Mouse (Mus musculus): ENCODE measurements around the gene Gm20715. TPM values are rescaled to one million over a fixed set of nuclear protein-coding genes. Genes with fewer than 3 reads are reported as not detected.
A peak's percentile ranks its signal among the peaks of the same experiment; 100 is the strongest.
"Not testable (repeated sequence)": the region's sequence is repeated elsewhere in the genome, so short reads cannot be mapped to it uniquely, and the experiment has no call there.

The Gm20715 gene
- polyA plus RNA-seq (2015; fragmentation: Nextera tagmentation; extraction: Ambion mirVana): not detected in 2 replicates

GRCm38 (mm10) chr7:6410043-6410442 is at the start of gene Gm20715:
TSS of gene Gm20715 (plus strand) at chr7:6410277.
- H3K36me3 ChIP-seq: no peaks in the 10 kb centered on the region
- no peaks in the 10 kb centered on the region for H3K27me3 ChIP-seq
- WGBS: 1% methylated on average over 17 of the region's 17 CpGs
- no peak within 1 kb of the TSS for H3K4me3 ChIP-seq (replicated peaks)
- peak; percentile 98 for ATAC-seq (replicated peaks; ENCODE audit: low FRiP score)
- H3K4me1 ChIP-seq: no peaks in the 10 kb centered on the region
- H3K9me3 ChIP-seq (replicated peaks): no peaks in the 10 kb centered on the region
- no peak within 1 kb of the TSS for H3K27ac ChIP-seq
- no peak within 1 kb of the TSS for H3K4me2 ChIP-seq
- H3K9ac ChIP-seq: no peak within 1 kb of the TSS

- Histone ChIP-seq H3K27ac (no peak overlapping the region), H3K36me3 (no peaks in the 10 kb centered on the region), H3K27me3 (no peaks in the 10 kb centered on the region), H3K9me3 (replicated peaks) (no peaks in the 10 kb centered on the region), H3K4me1 (peaks cover 10% of the 10 kb centered on the region), H3K4me3 (replicated peaks) (no peak overlapping the region), H3K9ac (no peak overlapping the region), H3K4me2 (no peak overlapping the region)
- WGBS: 12% methylated on average over 9 of the region's 9 CpGs
- no peak for ATAC-seq (replicated peaks; ENCODE audit: low FRiP score)
Observed at GRCm38 (mm10) chr7:6360477-6361060, 49.5 kb upstream of the Gm20715 start.

- peak overlapping the region; percentile 74 for H3K4me2 ChIP-seq
- no peak for ATAC-seq (replicated peaks; ENCODE audit: low FRiP score)
- H3K27ac ChIP-seq: peak overlapping the region; percentile 88
- H3K27me3 ChIP-seq: no peaks in the 10 kb centered on the region
- no peaks in the 10 kb centered on the region for H3K36me3 ChIP-seq
- H3K4me1 ChIP-seq: peaks cover 10% of the 10 kb centered on the region
- H3K4me3 ChIP-seq (replicated peaks): peak overlapping the region; percentile 59
- H3K9ac ChIP-seq: peak overlapping the region; percentile 49; the same call in 1 of the 2 replicates
- no peaks in the 10 kb centered on the region for H3K9me3 ChIP-seq (replicated peaks)
- WGBS: 25% methylated on average over 7 of the region's 7 CpGs
Observed at GRCm38 (mm10) chr7:6361756-6362155, 48.3 kb upstream of the Gm20715 start.

GRCm38 (mm10) chr7:6362268-6363046 is 47.6 kb upstream of the Gm20715 start:
- peak overlapping the region; percentile 49 for H3K9ac ChIP-seq
- H3K27ac ChIP-seq: peak overlapping the region; percentile 91
- H3K4me3 ChIP-seq (replicated peaks): peak overlapping the region; percentile 59
- no peaks in the 10 kb centered on the region for H3K36me3 ChIP-seq
- H3K4me2 ChIP-seq: peak overlapping the region; percentile 74
- no peaks in the 10 kb centered on the region for H3K27me3 ChIP-seq
- ATAC-seq (replicated peaks; ENCODE audit: low FRiP score): peak; percentile 95
- no peaks in the 10 kb centered on the region for H3K9me3 ChIP-seq (replicated peaks)
- H3K4me1 ChIP-seq: peaks cover 10% of the 10 kb centered on the region
- WGBS: under 1% methylated on average over 37 of the region's 38 CpGs

- Histone ChIP-seq H3K4me3 (replicated peaks) (peak within 1 kb of the TSS; percentile 59), H3K4me2 (peak within 1 kb of the TSS; percentile 74), H3K27me3 (no peaks in the 10 kb centered on the region), H3K4me1 (peaks cover 10% of the 10 kb centered on the region), H3K27ac (peak within 1 kb of the TSS; percentile 91), H3K9me3 (replicated peaks) (no peaks in the 10 kb centered on the region), H3K36me3 (no peaks in the 10 kb centered on the region), H3K9ac (peak within 1 kb of the TSS; percentile 61)
- ATAC-seq (replicated peaks; ENCODE audit: low FRiP score): peak; percentile 86
- WGBS: under 1% methylated on average over 23 of the region's 23 CpGs
Observed at GRCm38 (mm10) chr7:6363047-6363488, 47.0 kb upstream of the Gm20715 start, which contains the start of gene Zfp78. TSS of gene Zfp78 (plus strand) at chr7:6363280.

DNA sequence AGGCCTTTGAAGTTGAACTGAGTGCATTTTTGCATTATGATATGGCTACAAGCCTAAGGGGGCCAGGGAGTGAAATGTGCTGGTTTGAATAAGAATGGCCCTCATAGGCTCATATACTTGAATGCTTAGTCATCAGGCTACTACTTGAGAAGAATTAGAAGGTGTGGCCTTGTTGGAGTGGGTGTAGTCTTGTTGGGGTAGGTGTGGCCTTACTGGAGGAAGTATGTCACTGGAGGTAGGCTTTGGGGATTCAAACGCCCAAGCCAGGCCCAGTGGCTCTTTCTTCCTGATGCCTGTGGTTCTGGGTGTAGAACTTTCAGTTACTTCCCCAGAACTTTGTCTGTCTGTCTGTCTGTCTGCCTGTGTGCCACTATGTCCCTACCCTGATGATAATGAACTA is 45.3 kb upstream of the Gm20715 start:
- H3K27ac ChIP-seq: no peak overlapping the region
- no peak overlapping the region for H3K4me3 ChIP-seq (replicated peaks)
- no peaks in the 10 kb centered on the region for H3K36me3 ChIP-seq
- H3K4me2 ChIP-seq: no peak overlapping the region
- no peaks in the 10 kb centered on the region for H3K27me3 ChIP-seq
- WGBS: 62% methylated on average over 1 of the region's 1 CpGs
- H3K9me3 ChIP-seq (replicated peaks): no peaks in the 10 kb centered on the region
- peaks cover 10% of the 10 kb centered on the region for H3K4me1 ChIP-seq
- H3K9ac ChIP-seq: no peak overlapping the region
- ATAC-seq (replicated peaks; ENCODE audit: low FRiP score): no peak

DNA sequence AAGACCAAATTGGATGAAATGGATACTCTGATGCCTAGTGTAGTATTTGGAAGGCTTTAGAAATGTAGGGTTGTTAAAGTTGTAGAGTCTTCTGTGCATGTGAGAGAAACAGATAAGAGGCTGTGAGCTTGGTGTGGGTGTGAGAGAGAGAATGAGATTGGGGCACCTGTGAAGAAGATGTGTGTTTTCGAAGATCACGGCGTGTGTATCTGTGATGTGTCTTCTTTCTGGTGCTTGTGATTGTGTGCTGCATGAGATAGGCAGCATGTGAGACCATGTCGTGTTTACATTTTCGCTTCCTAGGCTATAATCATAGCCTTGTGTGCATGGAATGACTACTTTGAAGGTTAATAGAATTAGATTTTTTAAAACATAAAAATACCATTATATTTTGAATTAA is 42.9 kb upstream of the Gm20715 start:
- peaks cover 6% of the 10 kb centered on the region for H3K4me1 ChIP-seq
- H3K9ac ChIP-seq: no peak overlapping the region
- no peak for ATAC-seq (replicated peaks; ENCODE audit: low FRiP score)
- H3K27me3 ChIP-seq: no peaks in the 10 kb centered on the region
- H3K27ac ChIP-seq: no peak overlapping the region
- 92% methylated on average over 5 of the region's 5 CpGs for WGBS
- no peaks in the 10 kb centered on the region for H3K9me3 ChIP-seq (replicated peaks)
- no peak overlapping the region for H3K4me2 ChIP-seq
- no peak overlapping the region for H3K4me3 ChIP-seq (replicated peaks)
- H3K36me3 ChIP-seq: no peaks in the 10 kb centered on the region

DNA sequence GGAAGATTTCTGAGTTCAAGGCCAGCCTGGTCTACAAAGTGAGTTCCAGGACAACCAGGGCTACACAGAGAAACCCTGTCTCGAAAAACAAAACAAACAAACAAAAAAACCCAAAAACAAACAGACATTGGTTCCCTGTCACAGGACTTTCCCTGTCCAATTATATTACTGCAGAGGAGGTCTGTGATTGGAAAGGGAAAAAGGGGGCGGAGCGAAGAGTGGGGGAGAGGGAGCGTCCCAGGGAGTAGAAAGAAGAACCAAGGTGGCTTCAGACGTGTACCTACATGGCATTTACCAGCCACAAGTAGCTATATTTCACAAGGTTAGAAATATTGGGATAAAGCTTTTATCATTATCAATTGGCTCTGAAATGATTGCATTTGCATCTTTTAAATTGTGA is 41.9 kb upstream of the Gm20715 start:
- not testable (repeated sequence) for H3K9me3 ChIP-seq (replicated peaks); H3K27me3 ChIP-seq; ATAC-seq (replicated peaks; ENCODE audit: low FRiP score); H3K36me3 ChIP-seq; H3K4me3 ChIP-seq (replicated peaks); H3K4me2 ChIP-seq; H3K9ac ChIP-seq; H3K27ac ChIP-seq; H3K4me1 ChIP-seq
- WGBS: 78% methylated on average over 5 of the region's 5 CpGs

DNA sequence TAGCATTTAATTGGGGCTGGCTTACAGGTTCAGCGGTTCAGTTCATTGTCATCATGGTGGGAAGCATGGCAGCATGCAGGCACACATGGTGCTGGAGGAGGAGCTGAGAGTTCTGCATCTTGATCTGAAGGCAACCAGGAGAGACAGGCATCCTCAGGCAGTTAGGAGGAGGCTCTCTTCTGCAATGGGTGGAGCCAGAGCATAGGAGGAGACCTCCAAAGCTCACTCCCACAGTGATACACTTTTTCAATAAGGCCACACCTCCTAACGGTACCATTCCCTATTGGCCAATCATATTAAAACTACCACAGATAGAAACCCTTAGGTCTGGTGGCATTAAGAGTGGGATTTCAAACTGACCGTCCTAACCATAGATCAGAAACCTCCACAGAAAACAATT is 40.6 kb upstream of the Gm20715 start:
- no peak overlapping the region for H3K4me3 ChIP-seq (replicated peaks)
- H3K4me2 ChIP-seq: no peak overlapping the region
- 91% methylated on average over 3 of the region's 3 CpGs for WGBS
- no peaks in the 10 kb centered on the region for H3K36me3 ChIP-seq
- H3K9me3 ChIP-seq (replicated peaks): no peaks in the 10 kb centered on the region
- no peak overlapping the region for H3K9ac ChIP-seq
- H3K4me1 ChIP-seq: no peaks in the 10 kb centered on the region
- no peak for ATAC-seq (replicated peaks; ENCODE audit: low FRiP score)
- H3K27me3 ChIP-seq: no peaks in the 10 kb centered on the region
- H3K27ac ChIP-seq: no peak overlapping the region

DNA sequence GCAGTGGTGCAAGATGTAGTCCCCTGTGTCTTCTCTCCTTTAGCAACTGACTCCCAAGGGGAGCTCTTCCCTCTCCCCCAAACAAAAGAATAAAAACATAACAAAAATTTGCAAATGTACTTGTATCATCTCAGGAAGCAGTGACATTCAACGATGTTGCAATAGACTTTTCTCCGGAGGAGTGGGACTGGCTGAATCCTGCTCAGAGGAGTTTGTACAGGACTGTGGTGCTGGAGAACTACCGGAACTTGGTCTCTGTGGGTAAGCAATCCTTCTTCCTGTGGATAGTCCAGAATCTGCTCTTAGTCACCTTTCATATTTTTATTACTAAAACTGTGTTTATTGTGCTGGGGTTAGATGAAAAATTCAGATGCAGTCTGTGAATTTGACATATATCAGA is 37.1 kb upstream of the Gm20715 start:
- H3K27ac ChIP-seq: no peak overlapping the region
- no peak overlapping the region for H3K9ac ChIP-seq
- H3K4me3 ChIP-seq (replicated peaks): no peak overlapping the region
- H3K27me3 ChIP-seq: no peaks in the 10 kb centered on the region
- no peaks in the 10 kb centered on the region for H3K36me3 ChIP-seq
- no peaks in the 10 kb centered on the region for H3K4me1 ChIP-seq
- H3K9me3 ChIP-seq (replicated peaks): no peaks in the 10 kb centered on the region
- no peak for ATAC-seq (replicated peaks; ENCODE audit: low FRiP score)
- 89% methylated on average over 3 of the region's 3 CpGs for WGBS
- no peak overlapping the region for H3K4me2 ChIP-seq

GRCm38 (mm10) chr7:6378441-6378840 is 31.6 kb upstream of the Gm20715 start:
- Histone ChIP-seq H3K4me1 (peaks cover 9% of the 10 kb centered on the region), H3K27ac (no peak overlapping the region), H3K4me3 (replicated peaks) (no peak overlapping the region), H3K9me3 (replicated peaks) (no peaks in the 10 kb centered on the region), H3K4me2 (no peak overlapping the region), H3K36me3 (no peaks in the 10 kb centered on the region), H3K27me3 (no peaks in the 10 kb centered on the region), H3K9ac (no peak overlapping the region)
- WGBS: 82% methylated on average over 8 of the region's 8 CpGs
- ATAC-seq (replicated peaks; ENCODE audit: low FRiP score): no peak

GRCm38 (mm10) chr7:6381431-6381830 is 28.6 kb upstream of the Gm20715 start:
- H3K9me3 ChIP-seq (replicated peaks): no peaks in the 10 kb centered on the region
- H3K27me3 ChIP-seq: no peaks in the 10 kb centered on the region
- H3K36me3 ChIP-seq: 0 out of 2 replicates have a peak, but pooled peaks cover 3% of the 10 kb centered on the region
- no peak overlapping the region for H3K9ac ChIP-seq
- WGBS: 86% methylated on average over 2 of the region's 2 CpGs
- H3K4me1 ChIP-seq: peaks cover 17% of the 10 kb centered on the region
- no peak overlapping the region for H3K27ac ChIP-seq
- no peak overlapping the region for H3K4me2 ChIP-seq
- no peak overlapping the region for H3K4me3 ChIP-seq (replicated peaks)
- ATAC-seq (replicated peaks; ENCODE audit: low FRiP score): no peak

Data from kidney, embryonic 15.5 days (tissue).